ENCODE assay signal across 18 mouse cellular contexts in the genomic region with DNA sequence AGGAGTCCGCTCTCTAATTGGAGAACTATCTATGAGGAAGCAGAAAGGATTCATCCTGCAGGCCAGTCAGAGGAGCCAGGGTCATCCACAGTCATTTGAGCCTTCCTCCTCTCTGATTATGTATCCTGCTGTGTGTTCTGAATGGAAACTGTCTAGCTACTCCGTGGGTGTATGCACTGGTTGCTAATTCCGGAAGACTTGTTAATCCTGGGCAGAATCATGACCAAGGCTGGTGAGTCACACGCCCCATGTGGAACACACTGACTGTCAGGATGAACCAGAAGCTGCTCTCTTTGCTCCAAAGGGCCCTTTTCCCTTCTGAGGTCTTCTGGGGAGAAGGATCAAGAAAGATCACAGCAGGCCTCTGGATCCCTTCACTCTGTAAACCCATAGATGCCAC. TPM values are rescaled to one million over a fixed set of nuclear protein-coding genes. Genes with fewer than 3 reads are reported as not detected.
DNase-seq lines count a peak whose midpoint lies in the region; ATAC-seq lines count a peak whose summit lies in the region.
"Had no signal": no experiment of that assay in that cellular context is flagged by ENCODE, and none has a peak within 500 bp of the region (broad histone marks: within the 10 kb centered on the region; RNA-seq: fewer than 3 reads in every experiment).

No protein-coding gene starts in this region.

- H3K79me2 ChIP-seq in macrophage (ENCODE audit: inconsistent target): no peaks in the 10 kb centered on the region

- no peaks in the 10 kb centered on the region for H3K36me3 ChIP-seq in macrophage (ENCODE audit: inconsistent target)
- H3K36me3 ChIP-seq: embryonic facial prominence, embryonic 13.5 days; forebrain, embryonic 12.5 days; kidney, embryonic 15.5 days; liver, embryonic 15.5 days; neural tube, embryonic 13.5 days had no signal

- intact Hi-C loops in left cerebral cortex, postnatal 4 days (cut with DNase I): no loop called here

- 84% methylated on average over 4 of the region's 4 CpGs for WGBS in macrophage (ENCODE audit: missing documents)

- ATAC-seq in inflammation-experienced regulatory T-cells, adult 6 months: no peak
- ATAC-seq: CD4-positive, CD25-positive, alpha-beta regulatory T cell, adult 4 months had no signal

- H3K4me3 ChIP-seq in macrophage (ENCODE audit: inconsistent target): no peak overlapping the region
- H3K4me3 ChIP-seq: embryonic facial prominence, embryonic 13.5 days; forebrain, embryonic 12.5 days; kidney, embryonic 15.5 days; liver, embryonic 15.5 days; neural tube, embryonic 13.5 days had no signal

- DNase-seq in cerebellum, adult 9-10 months: peak; percentile 21
- no peak for DNase-seq in cerebellum, adult 11-12 months
- DNase-seq in left cerebral cortex, adult 9 months (ENCODE audit: low spot score in 2 of 2): peak; percentile 26
- no peak for DNase-seq in left cerebral cortex, postnatal 4 days
- peak; percentile 43 for DNase-seq in MN1 (ENCODE audit: low spot score)
- no peak for DNase-seq in thymus, postnatal 10 days (ENCODE audit: low spot score in 2 of 2)
- DNase-seq: cerebellum, postnatal 14 days; gastrocnemius, postnatal 10 days; heart, postnatal 36 days; thymus, adult 18-20 months had no signal

- peak overlapping the region; percentile 22 for H3K27ac ChIP-seq in macrophage
- H3K27ac ChIP-seq: embryonic facial prominence, embryonic 13.5 days; forebrain, embryonic 12.5 days; kidney, embryonic 15.5 days; liver, embryonic 15.5 days; neural tube, embryonic 13.5 days had no signal

RNA-seq across cellular contexts. Expression of gene Ppp2r5a, which starts 35.5 kb away (rescaled TPM):
- total RNA-seq in left cerebral cortex, postnatal 4 days (2021): 10 to 100 TPM; 33.5 to 35.5 TPM
- 100 to 1,000 TPM in 25 of 26 experiments, 10 to 100 TPM in 1; 99.9 to 459 (median 169) TPM for total RNA-seq in macrophage (2018; cell fraction: chromatin; rRNA removed)
- total RNA-seq in macrophage (2018; cell fraction: cytosol; rRNA removed): 100 to 1,000 TPM in 1 of 26 experiments, 10 to 100 TPM in 25; 72.7 to 106 (median 79.1) TPM
- 100 to 1,000 TPM in 25 of 26 experiments, 10 to 100 TPM in 1; 97.9 to 479 (median 143) TPM for total RNA-seq in macrophage (2018; cell fraction: nucleus; rRNA removed)
- 61.7 to 74.4 TPM (median 71.0 TPM) in 3 replicates for polyA plus RNA-seq in macrophage (2018)
- polyA plus RNA-seq in inflammation-experienced regulatory T-cells, adult 6 months (2017; shearing (Covaris generic)): 10 to 100 TPM; 33.7 to 66.6 (median 43.3) TPM

Comparison
In these comparisons a context has a peak if more than half of its experiments do, and no peak if none do; other contexts are left out.
1. DNase-seq: peak in cerebellum, adult 9-10 months (single experiment), left cerebral cortex, adult 9 months (2 of 2) and MN1 (single experiment); none in cerebellum, adult 11-12 months (single experiment), left cerebral cortex, postnatal 4 days (single experiment) and thymus, postnatal 10 days (0 of 2).